Mouse (Mus musculus): ENCODE measurements around the gene Gpn2. TPM values are rescaled to one million over a fixed set of nuclear protein-coding genes. Genes with fewer than 3 reads are reported as not detected.

Gene Gpn2
- 26.0 and 26.6 TPM in 2 replicates for polyA plus RNA-seq (2016; fragmentation: Nextera tagmentation; extraction: Ambion mirVana)

- WGBS, result 1% methylated on average over 65 of the region's 65 CpGs
- Histone ChIP-seq H3K36me3 (replicated peaks) (peaks cover 66% of the 10 kb centered on the region), H3K9ac (peak within 1 kb of the TSS; percentile 75), H3K4me1 (peaks cover 16% of the 10 kb centered on the region), H3K9me3 (no peaks in the 10 kb centered on the region), H3K4me3 (replicated peaks) (peak within 1 kb of the TSS; percentile 87), H3K4me2 (peak within 1 kb of the TSS; percentile 100), H3K27me3 (no peaks in the 10 kb centered on the region), H3K27ac (peak within 1 kb of the TSS; percentile 61; the same call in 1 of the 2 replicates)
- peak; percentile 84 for ATAC-seq (ENCODE audit: low FRiP score)
These were observed at the start of gene Gpn2 for GRCm38 (mm10) chr4:133584059-133584951. TSS of gene Gpn2 (plus strand) at chr4:133584362.

GRCm38 (mm10) chr4:133536081-133536480 lies 48.1 kb upstream of the Gpn2 start:
- Histone ChIP-seq H3K4me1 (no peaks in the 10 kb centered on the region), H3K4me3 (replicated peaks) (no peak overlapping the region), H3K9ac (no peak overlapping the region), H3K9me3 (no peaks in the 10 kb centered on the region), H3K4me2 (no peak overlapping the region), H3K27me3 (no peaks in the 10 kb centered on the region), H3K27ac (no peak overlapping the region), H3K36me3 (replicated peaks) (peaks cover 97% of the 10 kb centered on the region)
- no peak for ATAC-seq (ENCODE audit: low FRiP score)
- WGBS, result 87% methylated on average over 3 of the region's 3 CpGs

DNA sequence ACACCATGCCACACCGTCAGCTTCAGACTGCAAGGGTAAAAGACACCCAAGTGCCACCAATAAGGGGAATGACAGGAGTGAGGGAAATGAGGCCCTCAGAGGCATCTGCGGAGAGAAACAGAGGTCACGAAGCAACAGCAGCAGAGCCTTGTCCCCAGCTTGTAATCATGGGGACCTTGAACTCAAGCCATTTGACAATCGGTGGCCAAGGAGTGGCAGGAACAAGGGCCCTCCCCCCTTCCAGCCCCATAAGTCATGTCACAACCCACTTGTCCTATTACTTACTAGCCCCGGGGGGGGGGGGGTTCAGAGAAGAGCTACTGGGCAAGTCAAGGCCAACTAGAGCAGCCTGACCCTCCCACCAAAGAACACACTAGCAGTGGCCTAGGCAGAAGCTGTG lies 47.5 kb upstream of the Gpn2 start:
- Histone ChIP-seq H3K9ac (no peak overlapping the region), H3K4me2 (no peak overlapping the region), H3K27ac (no peak overlapping the region), H3K36me3 (replicated peaks) (peaks cover 97% of the 10 kb centered on the region), H3K4me3 (replicated peaks) (no peak overlapping the region), H3K4me1 (no peaks in the 10 kb centered on the region), H3K9me3 (no peaks in the 10 kb centered on the region), H3K27me3 (no peaks in the 10 kb centered on the region)
- WGBS, result 93% methylated on average over 5 of the region's 5 CpGs
- no peak for ATAC-seq (ENCODE audit: low FRiP score)

GRCm38 (mm10) chr4:133545272-133546231 lies 38.6 kb upstream of the Gpn2 start, which contains the start of gene Nudc:
TSS of gene Nudc (minus strand) at chr4:133545996.
- H3K4me3 ChIP-seq (replicated peaks), result peak within 1 kb of the TSS; percentile 95
- H3K9ac ChIP-seq, result peak within 1 kb of the TSS; percentile 90
- H3K27ac ChIP-seq, result peak within 1 kb of the TSS; percentile 72
- WGBS, result under 1% methylated on average over 75 of the region's 77 CpGs
- H3K27me3 ChIP-seq, result no peaks in the 10 kb centered on the region
- peaks cover 16% of the 10 kb centered on the region for H3K4me1 ChIP-seq
- no peaks in the 10 kb centered on the region for H3K9me3 ChIP-seq
- ATAC-seq (ENCODE audit: low FRiP score), result peak; percentile 99
- peak within 1 kb of the TSS; percentile 89 for H3K4me2 ChIP-seq
- H3K36me3 ChIP-seq (replicated peaks), result peaks cover 31% of the 10 kb centered on the region

DNA sequence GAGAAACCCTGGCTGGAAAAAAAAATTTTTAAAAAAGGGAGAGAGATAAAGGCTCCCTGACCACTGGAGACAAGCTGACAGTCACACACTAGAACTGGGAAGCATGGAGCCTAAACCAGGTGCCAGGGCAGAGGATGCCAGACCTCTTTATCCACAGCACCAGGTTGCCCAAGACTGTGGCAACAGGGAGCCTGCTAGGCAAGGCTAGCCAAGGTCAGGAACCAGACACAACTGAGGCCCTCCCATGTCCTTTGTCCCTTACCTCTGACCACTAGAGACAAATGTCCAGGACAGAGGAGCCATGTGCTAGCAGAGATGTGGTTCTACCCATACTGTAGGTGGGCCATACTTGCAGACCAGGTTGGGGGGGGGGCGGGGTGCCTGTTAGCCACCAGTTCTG lies 32.1 kb upstream of the Gpn2 start:
- no peak for ATAC-seq (ENCODE audit: low FRiP score)
- H3K9me3 ChIP-seq, result no peaks in the 10 kb centered on the region
- H3K27me3 ChIP-seq, result peaks cover 22% of the 10 kb centered on the region; the same call in 1 of the 2 replicates
- 84% methylated on average over 1 of the region's 1 CpGs for WGBS
- no peaks in the 10 kb centered on the region for H3K36me3 ChIP-seq (replicated peaks)
- no peak overlapping the region for H3K4me2 ChIP-seq
- no peak overlapping the region for H3K4me3 ChIP-seq (replicated peaks)
- H3K9ac ChIP-seq, result no peak overlapping the region
- no peak overlapping the region for H3K27ac ChIP-seq
- H3K4me1 ChIP-seq, result no peaks in the 10 kb centered on the region

DNA sequence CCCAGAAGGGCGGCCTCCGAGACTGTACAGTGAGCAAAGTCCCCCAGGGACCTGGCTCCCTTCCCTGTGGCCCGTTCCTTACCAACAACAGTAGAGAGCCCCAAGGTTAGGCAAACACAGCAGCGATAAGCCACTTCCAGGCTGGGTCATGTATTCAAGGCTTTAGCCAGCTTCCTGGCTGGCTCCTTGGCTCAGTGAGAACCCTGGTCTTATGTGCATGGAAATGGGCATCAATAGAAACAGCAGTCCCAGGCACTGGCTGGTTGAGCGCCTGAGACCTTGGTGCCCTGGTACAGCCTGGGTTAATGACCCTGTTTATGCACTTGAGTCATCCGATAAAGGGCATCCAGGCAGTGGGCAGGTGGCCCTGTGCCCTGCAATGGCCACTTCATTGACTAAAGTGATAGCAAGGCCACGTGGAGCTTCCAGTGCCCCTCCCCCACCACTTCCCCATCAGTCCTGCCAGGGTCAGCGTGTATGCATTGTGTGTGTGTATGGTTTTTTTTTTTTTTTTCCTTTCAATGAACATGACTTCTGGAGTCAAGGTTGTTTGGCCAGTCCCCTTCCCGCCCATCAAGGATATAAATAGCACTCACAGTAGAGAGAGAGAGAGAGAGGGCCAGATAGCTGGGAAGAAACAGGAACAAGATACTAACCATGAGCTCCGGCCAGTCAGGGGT lies 31.3 kb upstream of the Gpn2 start, which contains the start of gene Nr0b2:
Gene Nr0b2 (plus strand): TSS at position 609 of the 680 bp plus-strand sequence.
- no peak within 1 kb of the TSS for H3K27ac ChIP-seq
- 74% methylated on average over 10 of the region's 10 CpGs for WGBS
- H3K4me1 ChIP-seq, result no peaks in the 10 kb centered on the region
- H3K9me3 ChIP-seq, result no peaks in the 10 kb centered on the region
- ATAC-seq (ENCODE audit: low FRiP score), result no peak
- no peak within 1 kb of the TSS for H3K4me3 ChIP-seq (replicated peaks)
- peaks cover 22% of the 10 kb centered on the region; the same call in 1 of the 2 replicates for H3K27me3 ChIP-seq
- H3K4me2 ChIP-seq, result no peak within 1 kb of the TSS
- no peak within 1 kb of the TSS for H3K9ac ChIP-seq
- H3K36me3 ChIP-seq (replicated peaks), result no peaks in the 10 kb centered on the region

DNA sequence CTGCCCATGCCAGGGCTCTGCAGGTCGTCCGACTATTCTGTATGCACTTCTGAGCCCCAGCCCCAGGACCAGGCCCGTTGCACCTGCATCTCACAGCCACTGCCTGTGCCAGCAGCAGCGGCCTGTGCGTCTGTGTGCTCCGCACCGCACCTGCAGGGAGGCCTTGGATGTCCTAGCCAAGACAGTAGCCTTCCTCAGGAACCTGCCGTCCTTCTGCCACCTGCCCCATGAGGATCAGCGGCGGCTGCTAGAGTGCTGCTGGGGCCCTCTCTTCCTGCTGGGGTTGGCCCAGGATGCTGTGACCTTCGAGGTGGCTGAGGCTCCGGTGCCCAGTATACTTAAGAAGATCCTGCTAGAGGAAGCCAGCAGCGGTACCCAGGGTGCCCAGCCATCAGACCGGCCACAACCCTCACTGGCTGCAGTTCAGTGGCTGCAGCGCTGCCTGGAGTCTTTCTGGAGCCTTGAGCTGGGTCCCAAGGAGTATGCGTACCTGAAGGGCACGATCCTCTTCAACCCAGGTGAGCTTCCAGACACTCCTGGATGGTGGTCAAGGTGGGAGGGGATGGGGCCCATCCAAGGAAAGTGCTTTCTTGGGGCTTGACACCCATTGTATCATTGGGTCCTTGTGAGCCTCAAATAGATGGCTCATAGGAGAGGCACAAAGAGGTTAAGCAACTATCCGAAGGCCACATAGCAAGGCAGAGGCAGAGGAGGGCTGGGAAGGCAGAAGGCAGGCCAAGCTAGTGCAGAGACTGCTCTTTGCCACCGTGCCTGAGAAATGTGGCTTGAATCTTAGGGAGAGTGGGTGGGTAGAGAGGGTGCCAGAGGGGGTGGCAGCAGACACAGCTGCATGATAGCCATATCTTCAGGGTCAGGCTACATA lies 30.5 kb upstream of the Gpn2 start:
- Histone ChIP-seq H3K27ac (no peak overlapping the region), H3K36me3 (replicated peaks) (no peaks in the 10 kb centered on the region), H3K4me3 (replicated peaks) (no peak overlapping the region), H3K4me2 (no peak overlapping the region), H3K4me1 (no peaks in the 10 kb centered on the region), H3K9me3 (no peaks in the 10 kb centered on the region), H3K27me3 (peaks cover 22% of the 10 kb centered on the region; the same call in 1 of the 2 replicates), H3K9ac (no peak overlapping the region)
- WGBS, result 80% methylated on average over 19 of the region's 19 CpGs
- ATAC-seq (ENCODE audit: low FRiP score), result no peak

- 42% methylated on average over 10 of the region's 10 CpGs for WGBS
- Histone ChIP-seq H3K36me3 (replicated peaks) (no peaks in the 10 kb centered on the region), H3K27ac (no peak overlapping the region), H3K4me2 (no peak overlapping the region), H3K9ac (no peak overlapping the region), H3K27me3 (peaks cover 14% of the 10 kb centered on the region; the same call in 1 of the 2 replicates), H3K4me3 (replicated peaks) (no peak overlapping the region), H3K4me1 (no peaks in the 10 kb centered on the region), H3K9me3 (no peaks in the 10 kb centered on the region)
- no peak for ATAC-seq (ENCODE audit: low FRiP score)
These were observed 27.0 kb upstream of the Gpn2 start for GRCm38 (mm10) chr4:133557041-133557717.

DNA sequence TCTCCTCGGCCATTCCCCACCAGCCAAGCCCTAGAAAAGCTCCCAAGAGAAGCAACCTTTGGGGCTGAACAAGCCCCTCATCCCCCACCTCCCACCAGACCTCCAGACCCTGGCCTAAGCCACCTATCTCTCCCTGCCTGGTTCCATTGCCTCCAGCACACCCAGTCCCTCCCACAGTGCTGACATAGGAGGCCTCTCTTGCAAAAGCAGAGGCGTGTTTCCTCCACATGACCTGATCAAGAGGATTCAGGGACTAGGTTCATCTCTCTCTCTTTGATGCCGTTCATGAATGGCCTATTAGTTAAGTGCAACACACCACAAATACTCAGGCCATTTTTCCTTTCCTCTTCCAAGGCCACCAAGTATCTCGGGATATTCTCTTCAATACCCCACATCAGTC lies 24.3 kb upstream of the Gpn2 start:
- no peak overlapping the region for H3K9ac ChIP-seq
- H3K9me3 ChIP-seq, result no peaks in the 10 kb centered on the region
- H3K4me3 ChIP-seq (replicated peaks), result no peak overlapping the region
- H3K36me3 ChIP-seq (replicated peaks), result no peaks in the 10 kb centered on the region
- no peak overlapping the region for H3K27ac ChIP-seq
- ATAC-seq (ENCODE audit: low FRiP score), result no peak
- 80% methylated on average over 4 of the region's 4 CpGs for WGBS
- H3K4me1 ChIP-seq, result no peaks in the 10 kb centered on the region
- H3K4me2 ChIP-seq, result no peak overlapping the region
- H3K27me3 ChIP-seq, result no peaks in the 10 kb centered on the region

- Histone ChIP-seq H3K36me3 (replicated peaks) (no peaks in the 10 kb centered on the region), H3K4me1 (no peaks in the 10 kb centered on the region), H3K9me3 (no peaks in the 10 kb centered on the region), H3K27ac (no peak overlapping the region), H3K4me3 (replicated peaks) (no peak overlapping the region), H3K9ac (no peak overlapping the region), H3K4me2 (no peak overlapping the region), H3K27me3 (no peaks in the 10 kb centered on the region)
- 79% methylated on average over 4 of the region's 4 CpGs for WGBS
- no peak for ATAC-seq (ENCODE audit: low FRiP score)
These were observed 22.5 kb upstream of the Gpn2 start for GRCm38 (mm10) chr4:133561622-133562021.

All from forebrain, embryonic 12.5 days (tissue).